Mouse (Mus musculus) heart, postnatal 10 days (tissue): ENCODE measurements around the gene Fam107b. TPM values are rescaled to one million over a fixed set of nuclear protein-coding genes. Genes with fewer than 3 reads are reported as not detected.
"Not testable (repeated sequence)": the region's sequence is repeated elsewhere in the genome, so short reads cannot be mapped to it uniquely, and the experiment has no call there.

Source experiments
- DNase-seq, 2 experiments: peaks; one replicate each; pipeline ENCODE4 v3.0.0; 2021
- intact Hi-C: fragments of 180-260 bp; cut with DNase I; formaldehyde crosslinking; loops from one replicate; pipeline ENCODE4 v1.15.1; 2025
- total RNA-seq, 2 experiments: library from RNA; stranded (reverse); gene quantifications; 2 replicates each; pipeline ENCODE4 v1.2.3; 2021

Fam107b gene
- total RNA-seq, 2 experiments from 2014 or later: 20.7 to 23.9 TPM

GRCm38 (mm10) chr2:3657376-3657775 lies 87.1 kb downstream of the Fam107b start:
- intact Hi-C loops: no loop called here
- no peak for DNase-seq

GRCm38 (mm10) chr2:3657811-3658730 lies 87.8 kb downstream of the Fam107b start:
- intact Hi-C loops: no loop called here

GRCm38 (mm10) chr2:3658900-3659299 lies 88.6 kb downstream of the Fam107b start:
- no peak for DNase-seq
- intact Hi-C loops: no loop called here

More at GRCm38 (mm10) chr2:3657811-3658730, 87.8 kb downstream of the Fam107b start:
- peak; percentile 26 to 36 for DNase-seq

GRCm38 (mm10) chr2:3659300-3659910 lies 89.1 kb downstream of the Fam107b start:
- DNase-seq: no peak
- intact Hi-C loops: no loop called here

GRCm38 (mm10) chr2:3664086-3664485 lies 93.8 kb downstream of the Fam107b start:
- intact Hi-C loops: no loop called here
- no peak for DNase-seq

- peak; percentile 22 to 34 for DNase-seq
- intact Hi-C loops: no loop called here
These were observed 98.4 kb downstream of the Fam107b start for GRCm38 (mm10) chr2:3668682-3669081.

- DNase-seq: no peak
- intact Hi-C loops: no loop called here
These were observed 99.4 kb downstream of the Fam107b start for GRCm38 (mm10) chr2:3669646-3670045.

GRCm38 (mm10) chr2:3672654-3673367 lies 102.5 kb downstream of the Fam107b start:
- intact Hi-C loops: no loop called here
- DNase-seq: no peak

GRCm38 (mm10) chr2:3675481-3675880 lies 105.2 kb downstream of the Fam107b start:
- intact Hi-C loops: no loop called here
- no peak for DNase-seq

GRCm38 (mm10) chr2:3682699-3683098 lies 112.4 kb downstream of the Fam107b start:
- DNase-seq: no peak
- intact Hi-C loops: no loop called here

- intact Hi-C loops: no loop called here
These were observed 113.1 kb downstream of the Fam107b start for GRCm38 (mm10) chr2:3683343-3683742.

GRCm38 (mm10) chr2:3683751-3684229 lies 113.5 kb downstream of the Fam107b start:
- intact Hi-C loops: no loop called here
- peak; percentile 41 to 45 for DNase-seq

More at GRCm38 (mm10) chr2:3683343-3683742, 113.1 kb downstream of the Fam107b start:
- DNase-seq: no peak

- intact Hi-C loops: no loop called here
These were observed 119.9 kb downstream of the Fam107b start for GRCm38 (mm10) chr2:3690221-3690620.

GRCm38 (mm10) chr2:3692833-3693232 lies 122.5 kb downstream of the Fam107b start:
- intact Hi-C loops: no loop called here
- DNase-seq: no peak

More at GRCm38 (mm10) chr2:3690221-3690620, 119.9 kb downstream of the Fam107b start:
- DNase-seq: no peak

- no peak for DNase-seq
- intact Hi-C loops: no loop called here
These were observed 125.6 kb downstream of the Fam107b start for GRCm38 (mm10) chr2:3695900-3696299.

- intact Hi-C loops: no loop called here
- DNase-seq: no peak
These were observed 130.1 kb downstream of the Fam107b start for GRCm38 (mm10) chr2:3700368-3700767.

- DNase-seq: no peak
- intact Hi-C loops: no loop called here
These were observed 132.4 kb downstream of the Fam107b start for GRCm38 (mm10) chr2:3702640-3703190.

GRCm38 (mm10) chr2:3703806-3704205 lies 133.5 kb downstream of the Fam107b start:
- intact Hi-C loops: no loop called here
- DNase-seq: no peak

GRCm38 (mm10) chr2:3704311-3705162 lies 134.2 kb downstream of the Fam107b start:
- intact Hi-C loops: no loop called here
- DNase-seq: no peak

GRCm38 (mm10) chr2:3705283-3705682 lies 135.0 kb downstream of the Fam107b start:
- DNase-seq, intact Hi-C loops: not testable (repeated sequence)
